Mouse (Mus musculus) forebrain, postnatal 0 days (tissue): ENCODE measurements at regions not wholly inside any gene's neighbourhood (a gene's known extent, or its start where the extent isn't known, plus 50 kb on each side); places are given as distances from the start of the nearest gene placed in this dataset.

Source experiments
- ATAC-seq: fragments of 200-750 bp; cut with Nextera tagmentation; 2 replicates; pipeline ENCODE4 v1.8.0; 2017; ENCODE audit warnings: mild to moderate bottlenecking, moderate library complexity
- DNase-seq: peaks from one replicate; pipeline ENCODE4 v3.0.0-alpha.2; 2015
- H3K27ac ChIP-seq: fragments of 300-500 bp; sonication (generic); 2 replicates; pipeline ENCODE4 v1.5.1; 2014; ENCODE audit warnings: low read depth, mild to moderate bottlenecking, antibody characterized with exemption, low read length, moderate library complexity, mixed read lengths
- H3K27me3 ChIP-seq: fragments of 300-500 bp; sonication (generic); 2 replicates; pipeline ENCODE4 v1.6.1; 2014; ENCODE audit warnings: mild to moderate bottlenecking, low read length, mixed read lengths; ENCODE audit not compliant: insufficient read depth
- H3K36me3 ChIP-seq: fragments of 300-500 bp; sonication (generic); 2 replicates; pipeline ENCODE4 v1.6.1; 2014; ENCODE audit warnings: mild to moderate bottlenecking, moderate library complexity; ENCODE audit not compliant: insufficient read depth
- H3K4me1 ChIP-seq: fragments of 300-500 bp; sonication (generic); 2 replicates; pipeline ENCODE4 v1.6.1; 2014; ENCODE audit warnings: antibody characterized with exemption; ENCODE audit not compliant: insufficient read depth
- H3K4me2 ChIP-seq: fragments of 300-500 bp; sonication (generic); 2 replicates; pipeline ENCODE4 v1.6.1; 2014; ENCODE audit warnings: low read depth, mild to moderate bottlenecking, moderate library complexity
- H3K4me3 ChIP-seq: fragments of 300-500 bp; sonication (generic); 2 replicates; pipeline ENCODE4 v1.5.1; 2014; ENCODE audit warnings: low read depth, low read length, mixed read lengths
- H3K9ac ChIP-seq: fragments of 300-500 bp; sonication (generic); 2 replicates; pipeline ENCODE4 v1.6.1; 2014; ENCODE audit warnings: mild to moderate bottlenecking
- H3K9me3 ChIP-seq: fragments of 300-500 bp; sonication (generic); 2 replicates; pipeline ENCODE4 v1.6.1; 2016; ENCODE audit warnings: low read length
- CTCF ChIP-seq: sonication (generic); IDR thresholded peaks from 2 replicates; pipeline ENCODE4 v1.5.1; 2016; ENCODE audit warnings: antibody characterized with exemption, control low read depth, low read depth
- WGBS: fragments of 180-500 bp; shearing (Covaris S2); extraction: QIAGEN DNeasy Blood & Tissue Kit; methylation state at CpG from one replicate; pipeline ENCODE4 v1.1.7; 2014; 5-methylcytosine and 5-hydroxymethylcytosine counted together

GRCm38 (mm10) chr10:70788814-70789452 lies 133.2 kb upstream of the Phyhipl start:
- TF ChIP-seq CTCF: no peak
- no peaks in the 10 kb centered on the region for H3K27me3 ChIP-seq
- H3K4me3 ChIP-seq: no peak overlapping the region
- WGBS: 38% methylated on average over 7 of the region's 7 CpGs
- peak; percentile 80 for DNase-seq
- peak; percentile 87 for ATAC-seq
- H3K9ac ChIP-seq: no peak overlapping the region
- 0 out of 2 replicates have a peak overlapping the region, but pooled peaks have one; percentile 6 for H3K27ac ChIP-seq
- H3K36me3 ChIP-seq: no peaks in the 10 kb centered on the region
- H3K4me1 ChIP-seq: no peaks in the 10 kb centered on the region
- H3K4me2 ChIP-seq: no peak overlapping the region
- H3K9me3 ChIP-seq: no peaks in the 10 kb centered on the region

- WGBS: 99% methylated on average over 3 of the region's 3 CpGs
- no peak for DNase-seq
Observed at GRCm38 (mm10) chr10:70781036-70781435, 125.3 kb upstream of the Phyhipl start.

GRCm38 (mm10) chr10:70778596-70778995 lies 122.8 kb upstream of the Phyhipl start:
- no peak for TF ChIP-seq CTCF
- no peaks in the 10 kb centered on the region for H3K9me3 ChIP-seq
- peak; percentile 59 for DNase-seq
- H3K9ac ChIP-seq: no peak overlapping the region
- H3K4me2 ChIP-seq: peak overlapping the region; percentile 19; the same call in 1 of the 2 replicates
- H3K27ac ChIP-seq: no peak overlapping the region
- WGBS: 44% methylated on average over 11 of the region's 11 CpGs
- peak overlapping the region; percentile 2; the same call in 1 of the 2 replicates for H3K4me3 ChIP-seq
- peak; percentile 43 for ATAC-seq
- 0 out of 2 replicates have a peak, but pooled peaks cover 3% of the 10 kb centered on the region for H3K4me1 ChIP-seq
- H3K27me3 ChIP-seq: no peaks in the 10 kb centered on the region
- H3K36me3 ChIP-seq: no peaks in the 10 kb centered on the region

More at GRCm38 (mm10) chr10:70781036-70781435, 125.3 kb upstream of the Phyhipl start:
- no peak for TF ChIP-seq CTCF
- Histone ChIP-seq H3K27ac (no peak overlapping the region), H3K9me3 (no peaks in the 10 kb centered on the region), H3K4me1 (no peaks in the 10 kb centered on the region), H3K9ac (no peak overlapping the region), H3K27me3 (no peaks in the 10 kb centered on the region), H3K4me3 (no peak overlapping the region), H3K36me3 (no peaks in the 10 kb centered on the region), H3K4me2 (no peak overlapping the region)
- ATAC-seq: no peak

DNA sequence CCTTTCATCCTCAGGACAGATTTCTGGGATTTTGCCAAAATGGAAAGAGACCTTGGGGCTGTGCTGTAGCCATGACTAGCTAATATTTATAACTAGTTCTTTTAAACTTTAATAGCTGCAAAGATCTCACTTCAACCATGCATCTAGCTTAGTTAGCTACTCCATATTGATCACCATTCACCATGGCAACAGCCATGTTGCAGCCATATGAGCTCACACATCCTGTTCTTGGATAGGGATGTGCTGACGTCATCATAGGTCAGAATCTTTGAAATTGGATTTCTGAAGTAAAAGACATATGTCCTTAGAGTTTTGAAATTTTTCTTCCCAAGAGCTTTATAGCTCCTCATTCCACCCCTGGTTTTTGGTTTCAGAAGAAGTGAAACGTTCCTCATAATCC lies 118.8 kb upstream of the Phyhipl start:
- no peak for TF ChIP-seq CTCF

GRCm38 (mm10) chr10:70774159-70774558 lies 118.4 kb upstream of the Phyhipl start:
- no peak overlapping the region for H3K9ac ChIP-seq
- DNase-seq (no peak), ATAC-seq (no peak)
- no peak overlapping the region for H3K4me2 ChIP-seq
- H3K9me3 ChIP-seq: no peaks in the 10 kb centered on the region
- no peak for TF ChIP-seq CTCF
- WGBS: 71% methylated on average over 4 of the region's 4 CpGs
- H3K27ac ChIP-seq: no peak overlapping the region
- H3K27me3 ChIP-seq: no peaks in the 10 kb centered on the region
- H3K4me3 ChIP-seq: no peak overlapping the region
- H3K4me1 ChIP-seq: 0 out of 2 replicates have a peak, but pooled peaks cover 3% of the 10 kb centered on the region
- H3K36me3 ChIP-seq: no peaks in the 10 kb centered on the region

More for the DNA sequence above, 118.8 kb upstream of the Phyhipl start:
- no peak overlapping the region for H3K9ac ChIP-seq
- WGBS: 64% methylated on average over 2 of the region's 2 CpGs
- H3K27ac ChIP-seq: no peak overlapping the region
- no peak for DNase-seq
- no peaks in the 10 kb centered on the region for H3K9me3 ChIP-seq
- no peaks in the 10 kb centered on the region for H3K36me3 ChIP-seq
- H3K4me2 ChIP-seq: no peak overlapping the region
- H3K27me3 ChIP-seq: no peaks in the 10 kb centered on the region
- no peak overlapping the region for H3K4me3 ChIP-seq
- H3K4me1 ChIP-seq: 0 out of 2 replicates have a peak, but pooled peaks cover 3% of the 10 kb centered on the region
- no peak for ATAC-seq

DNA sequence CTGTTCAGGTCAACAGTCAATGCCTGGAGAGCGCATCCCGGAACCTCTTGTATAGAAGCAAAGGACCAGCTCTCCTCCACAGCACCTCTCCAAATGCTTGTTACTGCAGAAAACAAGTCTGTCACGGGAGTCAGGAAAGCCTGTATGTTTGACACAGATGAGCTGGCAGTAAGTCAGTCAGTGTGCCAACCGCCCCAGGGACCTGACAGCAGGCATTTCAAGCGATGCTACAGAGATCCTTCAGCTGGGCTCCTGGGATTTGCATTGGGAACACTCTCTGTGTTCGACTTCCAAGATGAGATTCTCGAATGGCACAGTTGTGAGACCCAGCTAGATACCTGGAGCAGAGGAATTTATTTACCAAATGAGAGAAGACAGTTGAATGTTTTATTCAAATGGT lies 111.7 kb upstream of the Phyhipl start:
- Histone ChIP-seq H3K27ac (no peak overlapping the region), H3K4me1 (no peaks in the 10 kb centered on the region), H3K9ac (no peak overlapping the region), H3K4me3 (no peak overlapping the region), H3K27me3 (no peaks in the 10 kb centered on the region), H3K36me3 (no peaks in the 10 kb centered on the region), H3K4me2 (no peak overlapping the region), H3K9me3 (no peaks in the 10 kb centered on the region)
- ATAC-seq (no peak), DNase-seq (no peak)
- 74% methylated on average over 7 of the region's 7 CpGs for WGBS
- TF ChIP-seq CTCF: no peak

DNA sequence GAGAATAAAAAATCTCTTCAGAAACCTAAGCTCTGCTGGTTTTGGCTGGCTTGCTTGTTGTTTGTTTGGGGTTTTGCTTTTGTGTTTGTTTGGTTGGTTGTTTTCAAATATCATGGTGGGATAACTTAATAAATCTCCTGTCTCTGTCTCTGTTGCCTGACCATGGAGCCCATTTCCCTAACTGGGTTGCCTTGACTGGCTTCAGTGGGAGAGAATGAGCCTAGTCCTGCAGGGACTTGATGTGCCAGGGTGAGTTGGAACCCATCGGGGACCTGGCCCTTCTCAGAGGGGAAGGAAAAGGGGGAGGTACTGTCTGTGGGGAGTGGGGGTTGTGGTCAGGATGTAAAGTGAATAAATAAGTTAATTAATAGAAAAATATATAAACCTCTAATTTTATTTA lies 111.1 kb upstream of the Phyhipl start:
- H3K27ac ChIP-seq: no peak overlapping the region
- H3K9me3 ChIP-seq: no peaks in the 10 kb centered on the region
- H3K4me1 ChIP-seq: no peaks in the 10 kb centered on the region
- no peak overlapping the region for H3K9ac ChIP-seq
- no peak for ATAC-seq
- TF ChIP-seq CTCF: no peak
- H3K4me3 ChIP-seq: no peak overlapping the region
- WGBS: 78% methylated on average over 1 of the region's 1 CpGs
- no peak overlapping the region for H3K4me2 ChIP-seq
- H3K36me3 ChIP-seq: no peaks in the 10 kb centered on the region
- no peak for DNase-seq
- no peaks in the 10 kb centered on the region for H3K27me3 ChIP-seq
